Mouse (Mus musculus): Measurements from ENCODE around the gene Cmtm8. TPM values are rescaled to one million over a fixed set of nuclear protein-coding genes. Genes with fewer than 3 reads are reported as not detected.

The Cmtm8 gene
- polyA plus RNA-seq (2021; fragmentation: Nextera tagmentation): 6.0 and 7.6 TPM in 2 replicates
- long read RNA-seq, experiment 1, partial matches to known transcripts: 0 of 3 reads
- long read RNA-seq, experiment 1, other reads (novel, unspliced or antisense): 0 of 3 reads
- long read RNA-seq, experiment 2, partial matches to known transcripts: 0 of 4 reads
- long read RNA-seq, experiment 2, other reads (novel, unspliced or antisense): 0 of 4 reads

GRCm38 (mm10) chr9:114844017-114844662 is at the start of gene Cmtm8:
Gene Cmtm8, minus strand, starts transcription at chr9:114844156.

DNA sequence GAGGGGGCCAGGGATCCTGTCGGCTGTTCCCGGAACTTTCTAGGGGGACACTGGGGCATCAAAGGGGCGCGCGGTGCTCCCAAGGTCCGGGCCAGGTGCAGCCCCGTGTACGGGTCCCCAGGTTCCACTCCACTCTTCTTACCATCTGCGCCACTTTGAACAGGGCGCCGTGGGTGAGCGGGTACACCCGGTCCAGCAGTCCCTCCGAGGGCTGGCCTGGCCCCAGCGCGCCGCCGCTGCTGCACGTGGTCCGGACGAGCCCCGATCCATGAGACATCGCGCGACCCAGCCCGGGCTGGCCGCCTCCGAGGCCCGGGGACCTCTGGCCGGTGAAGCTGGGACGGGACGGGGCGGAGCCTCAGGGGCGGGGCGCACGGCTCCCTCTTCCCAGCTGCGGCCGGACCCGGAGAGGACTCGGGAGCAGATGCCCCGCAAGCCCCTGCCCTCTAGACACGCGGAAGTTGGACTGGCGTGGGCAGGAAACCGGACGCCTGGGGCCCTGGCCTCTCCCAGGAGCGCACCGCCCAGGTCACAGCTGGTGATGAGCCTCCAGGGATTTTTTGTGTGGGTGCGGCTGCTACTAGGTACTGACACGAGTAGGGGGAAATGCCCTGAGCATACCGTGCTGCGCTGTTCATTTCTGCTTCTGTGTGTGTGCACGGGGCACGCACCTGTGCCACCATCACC is 62.3 kb downstream of the Cmtm8 start, which contains the start of gene Cmtm7:
Gene Cmtm7 (minus strand): TSS at position 331 of the 687 bp plus-strand sequence.

Other genes starting within 250 kb of the Cmtm8 start
- 25.0 and 25.4 TPM in 2 replicates for gene Cnot10, start 204.0 kb downstream of the Cmtm8 start, polyA plus RNA-seq (2021; fragmentation: Nextera tagmentation)
- 78.0 and 87.8 TPM in 2 replicates for gene Dync1li1, start 155.4 kb downstream of the Cmtm8 start, polyA plus RNA-seq (2021; fragmentation: Nextera tagmentation)
- gene Cmtm6, start 113.0 kb downstream of the Cmtm8 start, polyA plus RNA-seq (2021; fragmentation: Nextera tagmentation): 19.8 and 20.5 TPM in 2 replicates
- 10.4 and 10.5 TPM in 2 replicates for gene Cmtm7, start 62.3 kb downstream of the Cmtm8 start, polyA plus RNA-seq (2021; fragmentation: Nextera tagmentation)
- 8.6 and 10.0 TPM in 2 replicates for gene Gpd1l, start 89.8 kb upstream of the Cmtm8 start, polyA plus RNA-seq (2021; fragmentation: Nextera tagmentation)
- gene Osbpl10, start 134.4 kb upstream of the Cmtm8 start, polyA plus RNA-seq (2021; fragmentation: Nextera tagmentation): 1.8 and 2.7 TPM in 2 replicates
- 77.1 and 85.2 TPM in 2 replicates for gene Rps27rt, start 138.6 kb upstream of the Cmtm8 start, polyA plus RNA-seq (2021; fragmentation: Nextera tagmentation)